24 mouse cellular contexts compared by ENCODE assay signal in genomic region chr3:62885104-62885503, GRCm38 (mm10).
DNase-seq lines count a peak whose midpoint lies in the region; ATAC-seq and TF ChIP-seq lines count a peak whose summit lies in the region.
"Had no signal": no experiment of that assay in that cellular context is flagged by ENCODE, and none has a peak within 500 bp of the region (broad histone marks: within the 10 kb centered on the region; RNA-seq: fewer than 3 reads in every experiment).

No protein-coding gene starts in this region.

- H3K9me3 ChIP-seq in intestine, embryonic 14.5 days (ENCODE audit: control insufficient read depth, low read length): no peaks in the 10 kb centered on the region
- H3K9me3 ChIP-seq in intestine, embryonic 16.5 days (ENCODE audit: control insufficient read depth, low read length): no peaks in the 10 kb centered on the region
- H3K9me3 ChIP-seq: embryonic facial prominence, embryonic 10.5 days; embryonic facial prominence, embryonic 12.5 days; forebrain, embryonic 13.5 days; G1E had no signal

- no peak overlapping the region for H3K27ac ChIP-seq in kidney, adult 2 months (ENCODE audit: insufficient read depth, low read depth, low read length)
- no peak overlapping the region for H3K27ac ChIP-seq in intestine, embryonic 14.5 days (ENCODE audit: low read depth)
- peak overlapping the region; percentile 13 for H3K27ac ChIP-seq in intestine, embryonic 16.5 days (ENCODE audit: low read length)
- H3K27ac ChIP-seq: embryonic facial prominence, embryonic 10.5 days; embryonic facial prominence, embryonic 12.5 days; forebrain, embryonic 13.5 days had no signal

- no peak for TF ChIP-seq POLR2A in kidney, adult 2 months (IDR thresholded peaks at IDR 0.05; ENCODE audit: low read depth, low read length)

- H3K27me3 ChIP-seq in kidney, adult 2 months (replicated peaks; ENCODE audit: control insufficient read depth, insufficient read depth, low read length): no peaks in the 10 kb centered on the region
- no peaks in the 10 kb centered on the region for H3K27me3 ChIP-seq in intestine, embryonic 14.5 days (replicated peaks; ENCODE audit: control insufficient read depth, insufficient read depth, low read length)
- no peaks in the 10 kb centered on the region for H3K27me3 ChIP-seq in intestine, embryonic 16.5 days (replicated peaks; ENCODE audit: control insufficient read depth, insufficient read depth, low read length)
- H3K27me3 ChIP-seq: CH12.LX; embryonic facial prominence, embryonic 12.5 days; forebrain, embryonic 13.5 days had no signal

- H3K4me2 ChIP-seq in intestine, embryonic 14.5 days (ENCODE audit: low read length): no peak overlapping the region
- H3K4me2 ChIP-seq in intestine, embryonic 16.5 days (ENCODE audit: low read depth, low read length): no peak overlapping the region
- H3K4me2 ChIP-seq: embryonic facial prominence, embryonic 12.5 days; forebrain, embryonic 13.5 days had no signal

- no peaks in the 10 kb centered on the region for H3K4me1 ChIP-seq in kidney, adult 2 months (ENCODE audit: control insufficient read depth, insufficient read depth, low read length)
- no peaks in the 10 kb centered on the region for H3K4me1 ChIP-seq in intestine, embryonic 14.5 days (replicated peaks; ENCODE audit: control insufficient read depth, insufficient read depth, low read length)
- peaks cover 2% of the 10 kb centered on the region; the same call in 1 of the 2 replicates for H3K4me1 ChIP-seq in intestine, embryonic 16.5 days (ENCODE audit: control insufficient read depth, insufficient read depth, low read length)
- H3K4me1 ChIP-seq: embryonic facial prominence, embryonic 10.5 days; embryonic facial prominence, embryonic 12.5 days; forebrain, embryonic 13.5 days had no signal

- peak; percentile 22 for DNase-seq in kidney, adult 2 months
- DNase-seq in kidney, postnatal 4 days: no peak
- no peak for DNase-seq in intestine, embryonic 14.5 days (ENCODE audit: low spot score)
- DNase-seq in yolk sac, embryonic 10.5 days (ENCODE audit: low spot score): peak; percentile 12
- no peak for DNase-seq in layer of hippocampus, postnatal 36 days
- no peak for DNase-seq in gastrocnemius, postnatal 4 days (ENCODE audit: low spot score in 2 of 2)
- DNase-seq: adrenal gland, adult 8-10 months; adrenal gland, postnatal 14 days; adrenal gland, postnatal 36 days; B cell, adult 2 months; cerebellum, adult 11-12 months; cerebellum, adult 2 months; cerebellum, adult 9-10 months; cerebellum, postnatal 10 days; cerebellum, postnatal 25 days had no signal

- peak; percentile 71; the same call in 1 of the 2 replicates for ATAC-seq in intestine, embryonic 14.5 days (replicated peaks; ENCODE audit: low FRiP score, low TSS enrichment, low read depth)
- ATAC-seq in intestine, embryonic 16.5 days: peak; percentile 95
- ATAC-seq: activated CD4-positive, CD25-positive, alpha-beta regulatory T cell, adult 4 months; CD4-positive, CD25-positive, alpha-beta regulatory T cell, adult 4 months; forebrain, embryonic 13.5 days; Patski had no signal

- H3K36me3 ChIP-seq in kidney, adult 2 months (ENCODE audit: control insufficient read depth, insufficient read depth, low read length): no peaks in the 10 kb centered on the region
- no peaks in the 10 kb centered on the region for H3K36me3 ChIP-seq in intestine, embryonic 14.5 days (ENCODE audit: control insufficient read depth, insufficient read depth, low read length)
- no peaks in the 10 kb centered on the region for H3K36me3 ChIP-seq in intestine, embryonic 16.5 days (ENCODE audit: control insufficient read depth, insufficient read depth, low read length)
- H3K36me3 ChIP-seq: embryonic facial prominence, embryonic 10.5 days; embryonic facial prominence, embryonic 12.5 days; G1E had no signal

- TF ChIP-seq CTCF in kidney, adult 2 months (conservative IDR thresholded peaks at IDR 0.05; ENCODE audit: insufficient read depth, insufficient read length, low read depth, low read length): no peak

- no peak overlapping the region for H3K4me3 ChIP-seq in kidney, adult 2 months (ENCODE audit: insufficient read depth, low read depth, low read length)
- no peak overlapping the region for H3K4me3 ChIP-seq in intestine, embryonic 14.5 days (ENCODE audit: low read depth, low read length)
- no peak overlapping the region for H3K4me3 ChIP-seq in intestine, embryonic 16.5 days (ENCODE audit: low read length)
- H3K4me3 ChIP-seq: embryonic facial prominence, embryonic 10.5 days; embryonic facial prominence, embryonic 12.5 days; forebrain, embryonic 13.5 days had no signal

- H3K9ac ChIP-seq in intestine, embryonic 14.5 days (ENCODE audit: low read length): no peak overlapping the region
- H3K9ac ChIP-seq in intestine, embryonic 16.5 days (ENCODE audit: low read depth, low read length): no peak overlapping the region
- H3K9ac ChIP-seq: embryonic facial prominence, embryonic 12.5 days; forebrain, embryonic 13.5 days had no signal

Comparison
In these comparisons a context has a peak if more than half of its experiments do, and no peak if none do; other contexts are left out.
1. DNase-seq: peak in kidney, adult 2 months (single experiment) and yolk sac, embryonic 10.5 days (single experiment); none in kidney, postnatal 4 days (0 of 2), intestine, embryonic 14.5 days (single experiment), layer of hippocampus, postnatal 36 days (0 of 2) and gastrocnemius, postnatal 4 days (0 of 2).